Mouse (Mus musculus): ENCODE measurements at regions not wholly inside any gene's neighbourhood (a gene's known extent, or its start where the extent isn't known, plus 50 kb on each side); places are given as distances from the start of the nearest gene placed in this dataset.

GRCm38 (mm10) chr13:71274139-71274538 lies 432.5 kb upstream of the Adamts16 start:
- H3K4me3 ChIP-seq (ENCODE audit: low read depth, low read length): no peak overlapping the region
- H3K4me1 ChIP-seq (ENCODE audit: insufficient read depth, low read length): no peaks in the 10 kb centered on the region
- no peak overlapping the region for H3K27ac ChIP-seq (ENCODE audit: low read depth, low read length)
- no peak for TF ChIP-seq CTCF (IDR thresholded peaks at IDR 0.05)
- H3K9ac ChIP-seq (replicated peaks; ENCODE audit: low read length, poor library complexity, severe bottlenecking): no peak overlapping the region
- H3K9me3 ChIP-seq (ENCODE audit: low read length): no peaks in the 10 kb centered on the region
- no peak overlapping the region for H3K4me2 ChIP-seq (ENCODE audit: low read depth, low read length, poor library complexity, severe bottlenecking)
- H3K27me3 ChIP-seq (ENCODE audit: insufficient read depth, low read length): no peaks in the 10 kb centered on the region
- WGBS: 67% methylated on average over 3 of the region's 3 CpGs
- H3K36me3 ChIP-seq (ENCODE audit: insufficient read depth, low read length): no peaks in the 10 kb centered on the region
- ATAC-seq (ENCODE audit: low FRiP score) (no peak), DNase-seq (ENCODE audit: low spot score) (no peak)

DNA sequence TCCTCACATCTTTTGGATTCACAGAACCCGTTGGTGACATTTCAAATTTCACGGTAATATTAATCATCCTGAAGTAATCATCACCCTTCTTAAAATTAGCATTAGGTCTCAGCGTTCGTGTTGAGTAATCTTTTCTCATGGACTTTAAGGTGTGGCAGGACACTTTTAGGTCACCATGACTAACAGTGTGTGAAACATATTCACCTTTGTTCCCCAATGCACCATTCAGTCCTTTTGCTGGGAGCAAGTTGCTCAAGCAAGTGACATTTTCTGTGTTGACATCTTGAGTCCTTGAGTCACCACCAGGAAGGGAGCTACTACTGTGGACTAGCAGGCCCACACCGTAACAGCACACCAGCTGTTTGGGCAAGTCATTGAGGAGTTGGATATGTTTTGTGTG lies 431.9 kb upstream of the Adamts16 start:
- Histone ChIP-seq H3K36me3 (ENCODE audit: insufficient read depth, low read length) (no peaks in the 10 kb centered on the region), H3K9ac (replicated peaks; ENCODE audit: low read length, poor library complexity, severe bottlenecking) (no peak overlapping the region), H3K27me3 (ENCODE audit: insufficient read depth, low read length) (no peaks in the 10 kb centered on the region), H3K9me3 (ENCODE audit: low read length) (no peaks in the 10 kb centered on the region), H3K4me2 (ENCODE audit: low read depth, low read length, poor library complexity, severe bottlenecking) (no peak overlapping the region), H3K27ac (ENCODE audit: low read depth, low read length) (no peak overlapping the region), H3K4me3 (ENCODE audit: low read depth, low read length) (no peak overlapping the region), H3K4me1 (ENCODE audit: insufficient read depth, low read length) (no peaks in the 10 kb centered on the region)
- 82% methylated on average over 5 of the region's 5 CpGs for WGBS
- no peak for DNase-seq (ENCODE audit: low spot score)
- ATAC-seq (ENCODE audit: low FRiP score): no peak
- TF ChIP-seq CTCF (IDR thresholded peaks at IDR 0.05): no peak

- Histone ChIP-seq H3K4me2 (ENCODE audit: low read depth, low read length, poor library complexity, severe bottlenecking) (no peak overlapping the region), H3K27ac (ENCODE audit: low read depth, low read length) (no peak overlapping the region), H3K4me1 (ENCODE audit: insufficient read depth, low read length) (no peaks in the 10 kb centered on the region), H3K9ac (replicated peaks; ENCODE audit: low read length, poor library complexity, severe bottlenecking) (no peak overlapping the region), H3K36me3 (ENCODE audit: insufficient read depth, low read length) (no peaks in the 10 kb centered on the region), H3K4me3 (ENCODE audit: low read depth, low read length) (no peak overlapping the region), H3K9me3 (ENCODE audit: low read length) (no peaks in the 10 kb centered on the region), H3K27me3 (ENCODE audit: insufficient read depth, low read length) (no peaks in the 10 kb centered on the region)
- no peak for TF ChIP-seq CTCF (IDR thresholded peaks at IDR 0.05)
- WGBS: 86% methylated on average over 1 of the region's 1 CpGs
- ATAC-seq (ENCODE audit: low FRiP score): no peak
- DNase-seq (ENCODE audit: low spot score): no peak
These were observed 431.5 kb upstream of the Adamts16 start for GRCm38 (mm10) chr13:71273067-71273466.

GRCm38 (mm10) chr13:71272431-71272830 lies 430.8 kb upstream of the Adamts16 start:
- H3K27ac ChIP-seq (ENCODE audit: low read depth, low read length): no peak overlapping the region
- no peaks in the 10 kb centered on the region for H3K27me3 ChIP-seq (ENCODE audit: insufficient read depth, low read length)
- no peak overlapping the region for H3K4me3 ChIP-seq (ENCODE audit: low read depth, low read length)
- TF ChIP-seq CTCF (IDR thresholded peaks at IDR 0.05): no peak
- H3K36me3 ChIP-seq (ENCODE audit: insufficient read depth, low read length): no peaks in the 10 kb centered on the region
- no peaks in the 10 kb centered on the region for H3K9me3 ChIP-seq (ENCODE audit: low read length)
- ATAC-seq (ENCODE audit: low FRiP score) (no peak), DNase-seq (ENCODE audit: low spot score) (no peak)
- no peak overlapping the region for H3K4me2 ChIP-seq (ENCODE audit: low read depth, low read length, poor library complexity, severe bottlenecking)
- 75% methylated on average over 5 of the region's 5 CpGs for WGBS
- no peaks in the 10 kb centered on the region for H3K4me1 ChIP-seq (ENCODE audit: insufficient read depth, low read length)
- H3K9ac ChIP-seq (replicated peaks; ENCODE audit: low read length, poor library complexity, severe bottlenecking): no peak overlapping the region

DNA sequence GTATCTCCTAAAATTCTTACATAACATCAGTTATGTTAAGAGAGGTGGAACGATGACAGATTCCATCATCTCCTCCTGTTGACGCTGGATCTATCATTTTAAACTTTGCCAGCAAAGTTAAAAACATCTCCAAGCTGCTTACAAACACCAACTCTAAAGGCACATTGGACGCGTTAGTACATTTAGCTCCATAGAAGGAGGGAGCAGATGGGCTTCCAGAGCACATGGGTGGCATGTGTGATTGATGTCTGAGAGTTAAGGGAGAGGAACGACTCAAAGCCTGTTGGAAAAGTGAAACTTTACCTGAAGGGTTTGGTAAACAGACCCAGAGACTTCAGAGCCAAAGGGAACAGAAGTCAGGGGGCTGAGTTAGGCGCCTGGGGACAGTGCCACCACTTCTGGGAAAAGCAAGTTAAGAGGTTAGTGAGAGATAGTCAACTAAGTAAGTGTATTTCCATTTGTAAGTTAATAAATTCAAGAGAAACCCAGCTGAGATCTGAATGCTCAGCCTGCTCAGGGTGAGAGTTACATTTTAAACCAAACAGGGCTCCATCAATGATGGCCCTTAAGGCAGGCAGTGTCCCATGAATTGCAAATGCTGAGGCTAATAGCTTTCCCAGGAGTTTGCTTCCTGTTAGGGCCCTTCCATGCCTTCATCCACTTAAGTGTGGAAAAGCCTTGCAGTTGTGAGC lies 430.3 kb upstream of the Adamts16 start:
- Histone ChIP-seq H3K27me3 (ENCODE audit: insufficient read depth, low read length) (no peaks in the 10 kb centered on the region), H3K9ac (replicated peaks; ENCODE audit: low read length, poor library complexity, severe bottlenecking) (no peak overlapping the region), H3K27ac (ENCODE audit: low read depth, low read length) (no peak overlapping the region), H3K36me3 (ENCODE audit: insufficient read depth, low read length) (no peaks in the 10 kb centered on the region), H3K4me2 (ENCODE audit: low read depth, low read length, poor library complexity, severe bottlenecking) (no peak overlapping the region), H3K9me3 (ENCODE audit: low read length) (no peaks in the 10 kb centered on the region), H3K4me1 (ENCODE audit: insufficient read depth, low read length) (no peaks in the 10 kb centered on the region), H3K4me3 (ENCODE audit: low read depth, low read length) (no peak overlapping the region)
- WGBS: 79% methylated on average over 6 of the region's 6 CpGs
- DNase-seq (ENCODE audit: low spot score) (no peak), ATAC-seq (ENCODE audit: low FRiP score) (no peak)
- no peak for TF ChIP-seq CTCF (IDR thresholded peaks at IDR 0.05)

GRCm38 (mm10) chr13:71270370-71270769 lies 428.8 kb upstream of the Adamts16 start:
- no peak for TF ChIP-seq CTCF (IDR thresholded peaks at IDR 0.05)
- Histone ChIP-seq H3K4me3 (ENCODE audit: low read depth, low read length) (no peak overlapping the region), H3K36me3 (ENCODE audit: insufficient read depth, low read length) (no peaks in the 10 kb centered on the region), H3K9ac (replicated peaks; ENCODE audit: low read length, poor library complexity, severe bottlenecking) (no peak overlapping the region), H3K27ac (ENCODE audit: low read depth, low read length) (no peak overlapping the region), H3K4me2 (ENCODE audit: low read depth, low read length, poor library complexity, severe bottlenecking) (no peak overlapping the region), H3K9me3 (ENCODE audit: low read length) (no peaks in the 10 kb centered on the region), H3K27me3 (ENCODE audit: insufficient read depth, low read length) (no peaks in the 10 kb centered on the region), H3K4me1 (ENCODE audit: insufficient read depth, low read length) (no peaks in the 10 kb centered on the region)
- DNase-seq (ENCODE audit: low spot score) (no peak), ATAC-seq (ENCODE audit: low FRiP score) (no peak)
- WGBS: 86% methylated on average over 8 of the region's 8 CpGs

Measured in midbrain, postnatal 0 days (tissue).